Mouse (Mus musculus) olfactory bulb, adult 2 months (tissue): ENCODE measurements around the gene Minpp1.
"Not testable (repeated sequence)": the region's sequence is repeated elsewhere in the genome, so short reads cannot be mapped to it uniquely, and the experiment has no call there.

Experiments used
- CTCF ChIP-seq: fragments of 200-500 bp; IDR thresholded peaks from 2 replicates; pipeline ENCODE4 v1.5.1; 2012; ENCODE audit warnings: low read depth, mild to moderate bottlenecking, low read length, moderate library complexity; ENCODE audit not compliant: insufficient read depth
- POLR2A ChIP-seq: fragments of 200-500 bp; IDR thresholded peaks from 2 replicates; pipeline ENCODE4 v1.6.1; 2012; ENCODE audit warnings: mild to moderate bottlenecking, low read depth, low read length, moderate library complexity; ENCODE audit not compliant: insufficient read depth

- TF ChIP-seq CTCF, POLR2A: not testable (repeated sequence)
These were observed 646 bp downstream of the Minpp1 start for GRCm38 (mm10) chr19:32486106-32486724.
